Mouse (Mus musculus) heart, adult 8-10 months (tissue): ENCODE data around the gene Trim80. TPM values are rescaled to one million over a fixed set of nuclear protein-coding genes. Genes with fewer than 3 reads are reported as not detected.

Experiments
- DNase-seq: peaks from one replicate; pipeline ENCODE4 v3.0.0; 2022; ENCODE audit warnings: low spot score
- total RNA-seq, 4 experiments: library from RNA; stranded (reverse); gene quantifications; 2 replicates each; pipeline ENCODE4 v1.2.4; 2022

Gene Trim80
- under 1 TPM in 1 of 4 experiments, not detected in 3; 0.16 TPM for total RNA-seq

- DNase-seq: no peak
Observed at GRCm38 (mm10) chr11:115439906-115440595, at the start of gene Trim80. Trim80 (plus strand) TSS chr11:115440545.

GRCm38 (mm10) chr11:115391358-115391757, 49.0 kb upstream of the Trim80 start:
- no peak for DNase-seq

- no peak for DNase-seq
Observed at GRCm38 (mm10) chr11:115393721-115394325, 46.5 kb upstream of the Trim80 start.

GRCm38 (mm10) chr11:115398085-115398484, 42.3 kb upstream of the Trim80 start:
- DNase-seq: no peak

GRCm38 (mm10) chr11:115400126-115400525, 40.2 kb upstream of the Trim80 start:
- no peak for DNase-seq

- no peak for DNase-seq
Observed at GRCm38 (mm10) chr11:115400630-115401391, 39.5 kb upstream of the Trim80 start.

- DNase-seq: peak; percentile 83
Observed at GRCm38 (mm10) chr11:115403338-115404124, 36.8 kb upstream of the Trim80 start, which contains the start of gene Mrpl58. Mrpl58 (plus strand) TSS chr11:115403752.

GRCm38 (mm10) chr11:115405723-115406122, 34.6 kb upstream of the Trim80 start:
- DNase-seq: no peak

- DNase-seq: no peak
Observed at GRCm38 (mm10) chr11:115406858-115407401, 33.4 kb upstream of the Trim80 start.

GRCm38 (mm10) chr11:115408266-115408920, 32.0 kb upstream of the Trim80 start:
- no peak for DNase-seq

GRCm38 (mm10) chr11:115409556-115409955, 30.8 kb upstream of the Trim80 start:
- no peak for DNase-seq

GRCm38 (mm10) chr11:115419531-115420237, 20.7 kb upstream of the Trim80 start, which contains the start of the genes Atp5h and Kctd2:
Atp5h (minus strand) TSS chr11:115419962.
Kctd2 (plus strand) TSS chr11:115420128.
- peak; percentile 96 for DNase-seq

- peak; percentile 57 for DNase-seq
Observed at GRCm38 (mm10) chr11:115420336-115421190, 19.8 kb upstream of the Trim80 start.

GRCm38 (mm10) chr11:115421328-115421727, 19.0 kb upstream of the Trim80 start:
- no peak for DNase-seq

GRCm38 (mm10) chr11:115421972-115422371, 18.4 kb upstream of the Trim80 start:
- no peak for DNase-seq

GRCm38 (mm10) chr11:115423091-115423490, 17.3 kb upstream of the Trim80 start:
- no peak for DNase-seq

- DNase-seq: no peak
Observed at GRCm38 (mm10) chr11:115424666-115425065, 15.7 kb upstream of the Trim80 start.

GRCm38 (mm10) chr11:115425671-115426070, 14.7 kb upstream of the Trim80 start:
- no peak for DNase-seq
